Mouse (Mus musculus): Measurements from ENCODE around the gene Bsx. TPM values are rescaled to one million over a fixed set of nuclear protein-coding genes. Genes with fewer than 3 reads are reported as not detected.

Gene Bsx
- total and polyA plus RNA-seq, 3 experiments: not detected

DNA sequence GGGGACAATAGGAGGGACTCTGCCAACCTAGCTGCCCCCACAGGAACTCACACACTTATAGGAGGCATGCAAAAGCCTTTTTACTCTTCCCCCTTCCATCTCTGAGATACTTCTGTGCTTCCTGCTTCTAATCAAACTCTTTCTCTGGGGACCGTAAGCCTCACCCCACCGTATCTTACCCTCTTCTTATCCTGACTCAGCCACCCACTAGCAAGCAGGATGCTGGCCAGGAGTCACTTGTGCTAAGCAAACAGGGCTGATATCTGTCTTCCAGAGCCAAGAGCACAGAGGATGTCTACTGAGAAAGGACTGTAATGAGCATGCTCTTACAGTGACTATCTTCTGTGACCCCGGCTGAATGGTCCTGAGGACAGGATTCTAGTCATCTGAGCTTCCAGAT lies 34.3 kb upstream of the Bsx start:
- H3K36me3 ChIP-seq (ENCODE audit: control insufficient read depth in 1 of 2, insufficient read depth in 2 of 2, low read length in 2 of 2): peaks cover 0 to 4% of the 10 kb centered on the region in 2 experiments; a peak in 1 of 4 replicates
- TF ChIP-seq POLR2A (IDR thresholded peaks at IDR 0.05; ENCODE audit: control insufficient read depth in 1 of 2, insufficient read depth in 1 of 2, low read depth in 1 of 2, low read length in 2 of 2, poor library complexity in 1 of 2) (no peak), TBP (IDR thresholded peaks at IDR 0.05; ENCODE audit: low read depth, low read length) (peak; percentile 81), GATA1 (IDR thresholded peaks at IDR 0.05; ENCODE audit: low read depth, low read length) (peak; percentile 52; the same call in 1 of the 2 replicates), RCOR1 (IDR thresholded peaks at IDR 0.05; ENCODE audit: low read depth, low read length) (peak; percentile 53; the same call in 1 of the 2 replicates), ZMIZ1 (IDR thresholded peaks at IDR 0.05; ENCODE audit: low read depth, low read length) (no peak), MAX (IDR thresholded peaks at IDR 0.05; ENCODE audit: low read length) (no peak; the same call in 1 of the 2 replicates), JUND (IDR thresholded peaks at IDR 0.05; ENCODE audit: low read depth, low read length) (no peak), ELF1 (IDR thresholded peaks at IDR 0.05; ENCODE audit: low read depth, low read length) (peak; percentile 38; the same call in 1 of the 2 replicates), RAD21 (IDR thresholded peaks at IDR 0.05; ENCODE audit: low read depth, low read length) (no peak), EP300 (IDR thresholded peaks at IDR 0.05; ENCODE audit: low read depth in 1 of 2, low read length in 2 of 2) (peak; percentile 49 to 74; a peak in 3 of 4 replicates)
- peak; percentile 80 for DNase-seq (ENCODE audit: low read depth, low spot score)

DNA sequence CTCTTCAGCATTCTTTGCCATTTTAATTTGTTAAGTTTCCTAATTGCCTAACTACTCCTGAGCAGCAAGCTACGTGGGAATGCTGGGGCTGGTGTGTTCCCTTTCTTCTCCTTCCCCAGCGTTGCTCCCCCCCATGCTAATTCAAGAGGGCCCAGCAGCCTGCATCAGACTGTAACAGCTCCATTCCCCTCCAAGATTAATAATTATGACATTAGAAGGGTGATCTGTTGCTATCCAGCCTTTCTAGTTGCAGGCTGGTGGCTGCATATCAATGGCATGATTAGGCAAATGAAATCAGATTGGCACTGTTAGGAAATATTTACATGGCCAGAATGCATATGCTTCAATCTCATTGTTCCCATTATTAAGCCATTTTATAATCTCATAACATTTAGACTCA lies 22.4 kb upstream of the Bsx start:
- no peaks in the 10 kb centered on the region for H3K79me2 ChIP-seq (ENCODE audit: control insufficient read depth, insufficient read depth, low read length, poor library complexity)
- no peak for DNase-seq (ENCODE audit: low read depth, low spot score)
- H3K36me3 ChIP-seq (ENCODE audit: control insufficient read depth in 1 of 2, insufficient read depth in 2 of 2, low read length in 2 of 2): no peaks in the 10 kb centered on the region
- TF ChIP-seq UBTF (IDR thresholded peaks at IDR 0.05; ENCODE audit: borderline replicate concordance, insufficient read depth, low read depth, low read length) (no peak), CTCF (IDR thresholded peaks at IDR 0.05 in 2 of 3, conservative IDR thresholded peaks at IDR 0.05 in 1 of 3; ENCODE audit: control insufficient read depth in 1 of 3, insufficient read depth in 1 of 3, low read depth in 2 of 3, low read length in 3 of 3, poor library complexity in 1 of 3, severe bottlenecking in 1 of 3) (no peak), ZC3H11A (IDR thresholded peaks at IDR 0.05; ENCODE audit: low read depth, low read length) (no peak), JUND (IDR thresholded peaks at IDR 0.05; ENCODE audit: low read depth, low read length) (no peak), POLR2AphosphoS5 (IDR thresholded peaks at IDR 0.05; ENCODE audit: borderline replicate concordance, low read depth, low read length) (no peak), ELF1 (IDR thresholded peaks at IDR 0.05; ENCODE audit: low read depth, low read length) (no peak), E2F4 (IDR thresholded peaks at IDR 0.05; ENCODE audit: borderline replicate concordance, low read depth, low read length) (no peak), ZMIZ1 (IDR thresholded peaks at IDR 0.05; ENCODE audit: low read depth, low read length) (no peak), SIN3A (IDR thresholded peaks at IDR 0.05; ENCODE audit: low read length) (no peak)
- H3K4me1 ChIP-seq (ENCODE audit: control insufficient read depth in 1 of 2, insufficient read depth in 2 of 2, low read length in 2 of 2): no peaks in the 10 kb centered on the region
- no peaks in the 10 kb centered on the region for H3K9me3 ChIP-seq (replicated peaks; ENCODE audit: insufficient read depth, low read length)
- H3K27ac ChIP-seq (ENCODE audit: control insufficient read depth, low read depth, low read length): no peak overlapping the region
- no peaks in the 10 kb centered on the region for H3K27me3 ChIP-seq (ENCODE audit: control insufficient read depth in 1 of 2, insufficient read depth in 2 of 2, low read length in 2 of 2)
- H3K4me3 ChIP-seq (ENCODE audit: control insufficient read depth in 1 of 2, insufficient read depth in 1 of 2, low read depth in 2 of 2, low read length in 2 of 2): no peak overlapping the region
- no peak overlapping the region for H3K9ac ChIP-seq (ENCODE audit: control insufficient read depth, low read depth, low read length, poor library complexity, severe bottlenecking)

More for the DNA sequence above, 34.3 kb upstream of the Bsx start:
- Histone ChIP-seq H3K4me3 (ENCODE audit: control insufficient read depth in 1 of 2, insufficient read depth in 1 of 2, low read depth in 2 of 2, low read length in 2 of 2) (no peak overlapping the region), H3K4me1 (ENCODE audit: control insufficient read depth in 1 of 2, insufficient read depth in 2 of 2, low read length in 2 of 2) (peaks cover 0 to 12% of the 10 kb centered on the region in 2 experiments; a peak in 2 of 4 replicates), H3K27ac (ENCODE audit: control insufficient read depth, low read depth, low read length) (no peak overlapping the region), H3K9me3 (replicated peaks; ENCODE audit: insufficient read depth, low read length) (no peaks in the 10 kb centered on the region), H3K9ac (ENCODE audit: control insufficient read depth, low read depth, low read length, poor library complexity, severe bottlenecking) (no peak overlapping the region), H3K27me3 (ENCODE audit: control insufficient read depth in 1 of 2, insufficient read depth in 2 of 2, low read length in 2 of 2) (no peaks in the 10 kb centered on the region), H3K79me2 (ENCODE audit: control insufficient read depth, insufficient read depth, low read length, poor library complexity) (no peaks in the 10 kb centered on the region)
